Mouse (Mus musculus) bone marrow macrophage, adult 2 months (primary cell): ENCODE data around the gene Osbpl2.

Experiments
- CTCF ChIP-seq: IDR thresholded peaks from 2 replicates; pipeline ENCODE4 v1.5.1; 2012; ENCODE audit warnings: low read depth, mild to moderate bottlenecking, low read length, moderate library complexity
- POLR2A ChIP-seq: IDR thresholded peaks from 2 replicates; pipeline ENCODE4 v1.6.1; 2012; ENCODE audit warnings: mild to moderate bottlenecking, low read depth, low read length, borderline replicate concordance

- TF ChIP-seq CTCF (no peak), POLR2A (no peak)
Observed at GRCm38 (mm10) chr2:180148551-180148950, 29.4 kb downstream of the Osbpl2 start.
